Mouse (Mus musculus) cerebellum, adult 2 months (tissue): Measurements from ENCODE around the gene Sumf1.

Experiments
- CTCF ChIP-seq: fragments of 200-500 bp; IDR thresholded peaks from 2 replicates; pipeline ENCODE4 v1.5.1; 2011; ENCODE audit warnings: low read depth, mild to moderate bottlenecking, control low read depth, low read length, moderate library complexity, borderline replicate concordance; ENCODE audit not compliant: insufficient read depth
- POLR2A ChIP-seq: fragments of 200-500 bp; IDR thresholded peaks from 2 replicates; pipeline ENCODE4 v1.6.1; 2011; ENCODE audit warnings: low read length, control low read depth, borderline replicate concordance; ENCODE audit not compliant: insufficient read depth

DNA sequence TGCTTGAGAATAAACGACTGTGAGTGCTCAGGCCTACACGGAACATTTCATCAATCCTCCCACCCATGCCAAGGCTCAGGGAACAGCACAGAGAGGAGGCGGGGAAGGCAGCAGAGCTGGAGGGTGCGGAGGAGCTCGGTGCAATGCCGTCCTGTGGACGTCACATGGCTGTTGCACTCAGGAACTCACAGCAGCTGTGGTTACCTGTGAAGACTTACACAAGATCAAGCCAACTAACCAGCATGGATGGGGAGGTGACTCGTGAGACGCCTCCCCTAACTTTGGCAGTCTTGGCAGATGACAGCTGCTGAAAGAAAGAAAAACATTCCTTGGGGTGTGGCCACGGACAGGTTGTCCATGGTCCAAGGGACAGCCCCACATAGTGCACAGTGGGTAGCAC lies 110.8 kb downstream of the Sumf1 start:
- TF ChIP-seq CTCF (no peak), POLR2A (no peak)
